Mouse (Mus musculus): ENCODE data around the gene Pgam5.

Pgam5 gene

GRCm38 (mm10) chr5:110269141-110270101 is at the start of gene Pgam5:
Gene Pgam5, minus strand, starts transcription at chr5:110269913.
- peak; percentile 93 for DNase-seq (ENCODE audit: low spot score)

DNA sequence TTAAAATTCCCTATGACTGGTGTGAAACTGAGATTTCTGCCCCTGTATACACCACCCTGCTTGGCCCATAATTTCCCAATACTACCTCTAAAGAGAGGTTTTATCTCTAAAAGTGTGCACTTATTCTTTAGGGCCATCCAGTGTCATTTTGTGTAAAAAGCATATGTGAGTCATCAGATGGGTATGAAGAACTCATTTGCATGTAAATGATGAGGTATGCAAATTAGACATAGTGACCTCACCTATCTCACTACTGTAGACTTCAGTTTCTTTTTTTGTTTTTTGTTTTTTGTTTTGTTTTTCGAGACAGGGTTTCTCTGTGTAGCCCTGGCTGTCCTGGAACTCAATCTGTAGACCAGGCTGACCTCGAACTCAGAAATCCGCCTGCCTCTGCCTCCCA is 43.4 kb upstream of the Pgam5 start:
- no peak for DNase-seq (ENCODE audit: low spot score)

GRCm38 (mm10) chr5:110308861-110309260 is 39.1 kb upstream of the Pgam5 start:
- no peak for DNase-seq (ENCODE audit: low spot score)

DNA sequence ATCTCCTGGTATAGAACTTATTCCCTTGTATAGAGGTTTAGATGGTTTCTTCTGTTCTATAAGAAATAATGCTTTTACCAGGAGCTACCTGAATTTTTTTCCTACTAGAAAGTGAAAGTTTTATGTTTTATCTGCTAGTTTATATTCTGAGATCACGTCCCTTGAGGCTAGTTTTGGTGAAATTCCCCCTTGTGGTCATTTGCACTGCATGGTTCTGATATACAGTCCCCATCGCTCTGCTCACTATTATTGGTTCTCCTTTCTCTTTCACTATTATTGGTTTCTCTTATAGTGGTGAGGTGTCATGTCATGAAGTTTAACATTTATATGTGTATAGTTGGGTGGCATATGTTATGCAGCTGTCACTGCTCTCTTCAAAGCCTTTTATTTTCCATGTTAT is 30.9 kb upstream of the Pgam5 start:
- no peak for DNase-seq (ENCODE audit: low spot score)

DNA sequence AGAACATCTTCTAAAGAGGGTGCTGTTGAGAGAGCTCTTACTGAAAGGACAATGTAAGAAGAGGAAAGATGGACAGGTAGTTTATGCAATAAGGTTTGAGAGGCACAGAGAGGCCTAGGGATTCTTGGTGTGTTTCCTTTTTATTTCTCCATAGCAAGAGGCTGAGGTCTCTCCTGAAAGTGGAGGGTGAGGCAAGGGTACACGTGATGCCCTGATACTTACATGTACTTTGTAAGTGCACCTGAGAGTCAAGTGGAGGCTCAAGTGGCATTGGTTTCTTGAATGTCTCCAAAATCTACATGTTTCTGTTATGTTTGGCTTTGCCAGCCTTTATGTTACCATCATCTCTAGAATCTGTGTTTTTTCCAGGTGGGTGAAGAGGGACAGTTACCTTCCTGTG is 26.9 kb upstream of the Pgam5 start:
- no peak for DNase-seq (ENCODE audit: low spot score)

GRCm38 (mm10) chr5:110291649-110292048 is 21.9 kb upstream of the Pgam5 start:
- DNase-seq (ENCODE audit: low spot score), result no peak

DNA sequence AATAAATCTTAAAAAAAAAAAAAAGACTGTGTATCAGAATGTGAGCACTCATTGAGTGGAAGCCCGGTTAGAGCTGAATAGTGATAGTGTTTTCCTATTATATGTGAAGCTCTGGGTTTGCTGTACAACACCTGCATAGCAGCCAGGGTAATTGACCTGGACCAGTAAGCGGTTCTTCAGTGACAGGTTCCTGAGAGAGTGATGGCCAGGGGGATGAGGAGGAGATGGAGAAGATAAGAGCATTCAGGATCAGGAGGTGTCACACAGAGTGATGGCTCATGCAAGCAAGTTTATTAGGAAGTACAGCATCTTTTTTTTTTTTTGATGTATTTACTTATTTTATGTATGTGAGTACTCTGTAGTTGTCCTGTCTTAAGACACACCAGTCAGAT is 17.4 kb upstream of the Pgam5 start:
- peak; percentile 5 for DNase-seq (ENCODE audit: low spot score)

GRCm38 (mm10) chr5:110286446-110287083 is 16.9 kb upstream of the Pgam5 start:
- peak; percentile 64 for DNase-seq (ENCODE audit: low spot score)

- DNase-seq (ENCODE audit: low spot score), result peak; percentile 98
Observed at GRCm38 (mm10) chr5:110285770-110286445, 16.2 kb upstream of the Pgam5 start, which contains the start of the genes Pxmp2 and Pole. Gene Pxmp2, minus strand, starts transcription at chr5:110286186. Gene Pole, plus strand, starts transcription at chr5:110286306.

GRCm38 (mm10) chr5:110285156-110285555 is 15.4 kb upstream of the Pgam5 start:
- DNase-seq (ENCODE audit: low spot score), result no peak

DNA sequence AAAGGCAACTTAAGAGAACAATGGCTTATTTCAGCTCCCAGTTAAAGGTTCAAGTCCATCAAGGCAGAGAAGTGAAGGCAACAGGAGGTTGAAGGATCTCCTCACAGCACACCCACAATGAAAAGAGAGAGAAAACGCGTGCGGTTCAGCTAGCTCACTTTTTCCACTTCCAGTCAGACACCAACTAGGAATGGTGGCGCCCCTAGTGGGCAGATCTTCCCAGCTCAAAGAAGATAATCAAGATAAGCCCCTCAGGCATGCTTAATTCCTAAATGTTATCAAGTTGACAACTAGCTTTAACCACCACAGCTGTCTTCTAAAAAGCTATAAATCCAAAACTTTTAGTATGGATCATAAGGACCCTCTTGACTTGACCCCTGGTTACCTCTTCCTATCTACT is 14.8 kb upstream of the Pgam5 start:
- peak; percentile 77 for DNase-seq (ENCODE audit: low spot score)

DNA sequence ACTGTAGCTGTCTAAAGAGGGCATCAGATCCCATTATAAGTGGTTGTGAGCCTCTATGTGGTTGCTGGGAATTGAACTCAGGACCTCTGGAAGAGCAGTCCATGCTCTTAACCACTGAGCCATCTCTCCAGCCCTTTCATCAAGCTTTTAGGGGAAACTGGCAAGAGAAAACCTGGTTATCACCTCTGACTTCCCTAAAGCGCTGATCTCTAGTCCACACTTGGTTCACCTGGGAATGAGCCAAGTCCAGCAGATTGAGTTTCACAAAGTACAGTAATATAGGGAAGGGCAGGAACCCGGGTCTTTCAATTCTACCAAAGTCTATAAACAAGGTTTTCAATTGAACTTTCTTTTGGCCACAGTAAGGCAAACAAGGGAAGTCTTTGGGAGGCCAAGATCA is 12.3 kb upstream of the Pgam5 start:
- no peak for DNase-seq (ENCODE audit: low spot score)

DNA sequence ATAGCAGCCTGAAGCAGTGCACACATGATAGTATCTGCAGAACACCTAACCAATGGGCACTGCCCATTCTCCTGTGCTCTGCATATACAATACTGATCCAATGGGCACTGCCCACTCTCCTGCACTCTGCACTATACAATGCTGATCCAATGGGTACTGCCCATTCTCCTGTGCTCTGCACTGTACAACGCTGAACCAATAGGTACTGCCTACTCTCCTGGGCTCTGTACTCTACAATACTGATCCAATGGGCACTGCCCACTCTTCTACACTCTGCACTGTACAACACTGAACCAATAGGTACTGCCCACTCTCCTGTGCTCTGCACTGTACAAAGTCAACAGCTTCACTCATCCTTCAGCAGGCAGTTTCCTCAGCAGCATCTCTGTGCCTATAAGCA is 7.2 kb upstream of the Pgam5 start:
- DNase-seq (ENCODE audit: low spot score), result no peak

GRCm38 (mm10) chr5:110276391-110276790 is 6.7 kb upstream of the Pgam5 start:
- no peak for DNase-seq (ENCODE audit: low spot score)

DNA sequence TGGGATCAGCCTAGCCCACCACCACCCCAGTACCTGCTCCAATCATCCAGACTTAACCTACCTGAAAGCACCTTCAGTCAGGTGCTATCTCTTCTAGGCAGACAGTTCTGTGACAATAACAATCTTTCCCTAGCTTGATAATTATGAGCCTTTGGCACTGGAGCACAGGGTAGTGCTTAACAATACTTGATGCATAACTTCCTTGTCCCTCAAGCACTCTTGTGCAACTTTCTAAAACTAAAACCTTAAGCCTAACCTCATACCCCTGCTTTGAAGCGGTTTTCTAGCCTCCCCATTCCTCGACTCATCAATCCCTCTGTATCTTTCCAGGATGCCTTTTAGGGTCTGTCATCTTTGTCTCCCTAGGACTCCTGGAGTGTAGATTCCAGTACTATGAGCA is 5.1 kb upstream of the Pgam5 start:
- no peak for DNase-seq (ENCODE audit: low spot score)

- DNase-seq (ENCODE audit: low spot score), result no peak
Observed at GRCm38 (mm10) chr5:110274147-110274546, 4.4 kb upstream of the Pgam5 start.

DNA sequence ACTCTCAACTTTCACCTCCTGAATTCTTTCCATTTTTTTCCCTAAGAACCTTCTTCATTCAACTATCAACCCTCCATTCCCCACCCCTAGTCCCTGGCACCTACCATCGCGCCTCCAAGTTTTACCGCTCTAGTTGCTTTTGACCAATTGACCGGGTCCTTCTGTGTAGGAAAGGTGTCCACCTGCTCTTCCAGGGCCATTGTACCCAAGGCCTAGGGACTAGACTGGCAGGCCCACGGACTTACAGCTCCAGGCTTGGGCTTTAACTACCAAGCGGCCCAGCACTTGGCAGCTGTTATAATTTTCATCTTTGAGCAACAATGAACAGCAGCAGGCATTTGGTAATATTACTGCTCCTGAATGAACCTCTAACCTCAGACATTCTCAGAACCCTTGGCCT is 529 bp upstream of the Pgam5 start:
- no peak for DNase-seq (ENCODE audit: low spot score)

- no peak for DNase-seq (ENCODE audit: low spot score)
Observed at GRCm38 (mm10) chr5:110266941-110267340, 2.8 kb downstream of the Pgam5 start.

DNA sequence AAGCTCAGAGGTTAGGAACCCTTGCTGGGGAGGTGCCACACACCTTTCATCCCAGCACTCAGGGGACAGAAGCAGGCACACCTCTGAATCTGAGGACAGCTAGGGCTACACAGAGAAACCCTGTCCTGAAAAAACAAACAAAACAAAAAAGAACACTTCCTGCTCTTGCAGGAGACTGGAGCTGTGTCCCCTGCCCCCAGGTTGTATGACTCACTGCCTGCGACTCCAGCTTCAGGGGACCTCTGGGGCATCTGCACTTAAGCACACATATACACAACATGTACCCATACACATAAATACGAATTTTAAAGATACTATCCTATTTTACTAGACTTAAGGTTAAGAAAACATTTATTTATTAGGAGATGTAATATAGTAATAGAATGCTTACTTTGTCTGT is 25.6 kb downstream of the Pgam5 start:
- no peak for DNase-seq (ENCODE audit: low spot score)

GRCm38 (mm10) chr5:110232346-110232745 is 37.4 kb downstream of the Pgam5 start:
- DNase-seq (ENCODE audit: low spot score), result no peak

- peak; percentile 45 for DNase-seq (ENCODE audit: low spot score)
Observed at GRCm38 (mm10) chr5:110231638-110232037, 38.1 kb downstream of the Pgam5 start.

DNA sequence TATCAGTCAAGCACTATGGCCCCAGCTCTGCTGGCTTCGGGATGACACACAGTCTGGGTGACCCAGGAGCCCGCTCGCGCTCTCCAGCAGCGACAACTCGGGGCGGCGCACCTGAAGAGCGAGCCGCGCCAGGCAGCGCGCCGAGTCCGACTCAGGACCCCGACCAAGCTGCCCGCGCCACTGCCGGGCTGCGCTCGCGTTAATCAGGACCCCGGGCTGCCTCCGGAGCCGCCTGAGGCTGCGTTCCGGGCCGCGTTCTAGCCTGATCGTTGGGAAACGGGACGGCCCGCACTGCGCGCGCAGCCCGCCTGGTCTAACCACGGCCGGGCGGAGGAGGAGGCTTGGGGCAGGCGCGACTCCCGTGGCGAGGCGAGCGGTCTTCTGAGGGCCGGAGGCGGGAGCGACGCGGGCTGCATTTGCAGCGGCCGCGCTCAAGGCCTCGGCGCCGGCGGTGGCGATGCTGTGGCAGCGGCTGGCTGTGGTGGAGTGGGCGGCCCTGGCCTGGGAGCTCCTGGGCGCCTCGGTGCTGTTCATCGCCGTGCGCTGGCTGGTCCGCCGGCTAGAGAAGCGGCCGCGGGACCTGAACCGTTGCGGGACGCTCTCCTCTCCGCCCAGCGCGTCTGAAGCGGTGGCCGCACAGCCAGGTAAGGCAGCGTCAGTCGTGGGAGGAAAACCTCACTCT is 38.8 kb downstream of the Pgam5 start, which contains the start of gene Ankle2:
Gene Ankle2, plus strand, starts transcription at position 225 of the 682 bp plus-strand sequence.
- peak; percentile 93 for DNase-seq (ENCODE audit: low spot score)
